Mouse (Mus musculus) stomach, postnatal 0 days (tissue): ENCODE measurements around the gene Kmt2a.

ENCODE experiments used
- CTCF ChIP-seq: IDR thresholded peaks from 2 replicates; pipeline ENCODE4 v1.5.1; 2016; ENCODE audit warnings: antibody characterized with exemption, low read depth, mild to moderate bottlenecking, moderate library complexity
- EP300 ChIP-seq: optimal IDR thresholded peaks from 2 replicates; pipeline ENCODE3; 2016; ENCODE audit warnings: antibody characterized with exemption

DNA sequence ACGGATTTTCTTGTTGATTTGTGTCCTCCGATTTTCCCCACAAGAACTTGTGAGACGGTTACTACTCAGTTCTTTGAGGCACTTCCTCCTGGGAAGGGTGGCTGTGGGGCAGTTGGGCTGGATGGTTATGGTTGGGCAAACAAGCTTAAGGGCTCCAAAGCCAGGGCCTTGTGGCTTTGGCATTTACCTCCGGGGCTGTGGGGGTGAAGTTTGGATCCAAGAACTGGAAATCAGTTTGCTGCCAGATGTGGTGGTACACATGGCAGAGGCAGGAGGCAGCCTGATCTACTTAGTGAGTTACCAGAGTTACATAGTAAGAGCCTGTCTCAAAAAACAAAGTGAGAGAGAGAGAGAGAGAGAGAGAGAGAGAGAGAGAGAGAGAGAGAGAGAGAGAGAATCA lies 22.8 kb upstream of the Kmt2a start:
- TF ChIP-seq CTCF (no peak), EP300 (no peak)
